Mouse (Mus musculus): ENCODE measurements around the gene Cyth1.

Cyth1 gene

GRCm38 (mm10) chr11:118103383-118103782 is 145.0 kb downstream of the Cyth1 start:
- no peak for DNase-seq (ENCODE audit: low read depth)

GRCm38 (mm10) chr11:118102838-118103237 is 145.6 kb downstream of the Cyth1 start:
- DNase-seq (ENCODE audit: low read depth), result peak; percentile 64

GRCm38 (mm10) chr11:118101133-118101532 is 147.3 kb downstream of the Cyth1 start:
- DNase-seq (ENCODE audit: low read depth), result no peak

GRCm38 (mm10) chr11:118096736-118097135 is 151.7 kb downstream of the Cyth1 start:
- DNase-seq (ENCODE audit: low read depth), result no peak

- DNase-seq (ENCODE audit: low read depth), result no peak
Measured at GRCm38 (mm10) chr11:118095004-118095403, 153.4 kb downstream of the Cyth1 start.

GRCm38 (mm10) chr11:118091002-118091670 is 157.3 kb downstream of the Cyth1 start:
- DNase-seq (ENCODE audit: low read depth), result peak; percentile 15

- DNase-seq (ENCODE audit: low read depth), result no peak
Measured at GRCm38 (mm10) chr11:118088896-118089295, 159.5 kb downstream of the Cyth1 start.

GRCm38 (mm10) chr11:118085961-118086360 is 162.4 kb downstream of the Cyth1 start:
- no peak for DNase-seq (ENCODE audit: low read depth)

- DNase-seq (ENCODE audit: low read depth), result no peak
Measured at GRCm38 (mm10) chr11:118085176-118085575, 163.2 kb downstream of the Cyth1 start.

GRCm38 (mm10) chr11:118084266-118084665 is 164.1 kb downstream of the Cyth1 start:
- no peak for DNase-seq (ENCODE audit: low read depth)

GRCm38 (mm10) chr11:118083811-118084210 is 164.6 kb downstream of the Cyth1 start:
- DNase-seq (ENCODE audit: low read depth), result peak; percentile 14

GRCm38 (mm10) chr11:118082294-118082693 is 166.1 kb downstream of the Cyth1 start:
- no peak for DNase-seq (ENCODE audit: low read depth)

Data from c-Kit-positive CD71-positive TER-119-negative erythroid progenitor cells, embryonic 14.5 days (primary cell).